Mouse (Mus musculus): Measurements from ENCODE around the gene Atp6v0c. TPM values are rescaled to one million over a fixed set of nuclear protein-coding genes. Genes with fewer than 3 reads are reported as not detected.
"Not testable (repeated sequence)": the region's sequence is repeated elsewhere in the genome, so short reads cannot be mapped to it uniquely, and the experiment has no call there.

Atp6v0c gene
- total RNA-seq, 2 experiments from 2014 or later, result 241 to 249 TPM

DNA sequence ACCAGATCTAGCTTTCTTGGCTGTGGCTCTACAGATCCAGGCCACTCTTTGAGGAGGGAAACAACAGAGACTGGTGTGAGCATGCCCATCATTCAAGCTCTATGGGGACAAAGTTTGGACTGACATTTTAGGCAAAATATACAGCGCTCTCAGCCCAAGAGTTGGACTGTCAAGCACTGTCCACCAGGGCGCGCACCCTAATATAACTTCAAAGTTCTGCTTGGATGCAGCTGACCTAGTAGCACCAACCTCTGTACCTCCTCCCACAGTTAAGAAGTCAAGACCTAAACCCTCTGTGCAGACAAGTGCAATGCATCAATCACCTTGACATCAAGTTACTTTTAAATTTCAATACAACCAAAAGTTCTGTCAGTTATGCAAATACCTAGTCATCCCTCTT, 37.9 kb downstream of the Atp6v0c start:
- intact Hi-C loops (cut with DNase I), result no loop called here

DNA sequence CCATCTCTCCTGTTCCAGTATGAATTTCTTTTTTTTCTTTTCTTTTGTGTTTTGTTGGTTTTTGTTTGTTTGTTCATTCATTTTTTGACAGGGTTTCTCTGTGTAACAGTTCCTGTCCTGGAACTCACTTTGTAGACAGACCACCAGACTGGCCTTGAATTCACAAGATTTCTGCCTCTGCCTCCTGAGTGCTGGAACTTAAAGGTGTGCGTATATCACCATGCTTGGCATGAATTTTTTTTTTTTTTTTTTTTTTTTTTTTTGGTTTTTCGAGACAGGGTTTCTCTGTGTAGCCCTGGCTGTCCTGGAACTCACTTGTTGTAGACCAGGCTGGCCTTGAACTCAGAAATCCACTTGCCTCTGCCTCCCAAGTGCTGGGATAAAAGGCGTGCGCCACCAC, 40.3 kb downstream of the Atp6v0c start:
- intact Hi-C loops (cut with DNase I); DNase-seq: not testable (repeated sequence)

More for the DNA sequence above, 37.9 kb downstream of the Atp6v0c start:
- DNase-seq, result no peak

DNA sequence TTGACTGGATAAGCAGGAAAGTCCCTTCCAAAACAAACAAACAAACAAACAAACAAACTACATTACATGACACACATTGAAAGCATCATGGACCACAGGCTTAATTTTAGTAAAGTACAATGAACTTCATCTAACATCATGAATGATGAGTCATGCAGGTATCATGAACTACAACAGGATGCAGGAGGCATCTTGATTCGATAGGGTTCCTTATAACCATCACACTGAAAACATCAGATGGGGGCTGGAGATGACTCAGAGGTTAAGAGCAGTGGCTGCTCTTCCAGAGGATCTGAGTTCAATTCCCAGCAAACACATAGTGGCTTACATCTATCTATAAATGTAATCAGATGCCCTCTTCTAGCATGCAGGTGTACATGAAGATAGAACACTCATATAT, 41.9 kb downstream of the Atp6v0c start:
- no peak for DNase-seq
- intact Hi-C loops (cut with DNase I), result no loop called here

- no peak for DNase-seq
- intact Hi-C loops (cut with DNase I), result no loop called here
Measured at GRCm38 (mm10) chr17:24126801-24127200, 42.7 kb downstream of the Atp6v0c start.

GRCm38 (mm10) chr17:24119446-24119845, 50.1 kb downstream of the Atp6v0c start:
- DNase-seq, result no peak
- intact Hi-C loops (cut with DNase I), result no loop called here

Other genes starting within 250 kb of the Atp6v0c start
- gene Sbp, start 228.0 kb downstream of the Atp6v0c start, total RNA-seq (2021), result not detected
- gene Sbpl, start 214.4 kb downstream of the Atp6v0c start, total RNA-seq (2021), result not detected
- not detected for gene Prss30, start 189.1 kb downstream of the Atp6v0c start, total RNA-seq (2021)
- gene Prss22, start 171.6 kb downstream of the Atp6v0c start, total RNA-seq (2021), result not detected
- gene Prss27, start 131.6 kb downstream of the Atp6v0c start, total RNA-seq (2021), result not detected
- gene Kctd5, start 96.2 kb downstream of the Atp6v0c start, total RNA-seq (2021), result 10 to 100 TPM; 14.4 to 14.6 TPM
- gene Pdpk1, start 18.8 kb downstream of the Atp6v0c start, total RNA-seq (2021), result 10 to 100 TPM; 46.2 to 47.8 TPM
- gene Amdhd2, start 5.9 kb downstream of the Atp6v0c start, total RNA-seq (2021), result 10 to 100 TPM; 12.2 to 12.7 TPM
- gene Tbc1d24, start 35.9 kb upstream of the Atp6v0c start, total RNA-seq (2021), result 1 to 10 TPM; 8.7 to 9.3 TPM
- gene Ntn3, start 39.8 kb upstream of the Atp6v0c start, total RNA-seq (2021), result 1 to 10 TPM in 1 of 2 experiments, under 1 TPM in 1; 0.90 to 1.0 TPM
- gene Tedc2, start 51.1 kb upstream of the Atp6v0c start, total RNA-seq (2021), result 1 to 10 TPM; 3.0 to 3.2 TPM
- gene Ccnf, start 81.8 kb upstream of the Atp6v0c start, total RNA-seq (2021), result 1 to 10 TPM; 2.7 to 4.8 TPM
- gene Abca17, start 181.4 kb upstream of the Atp6v0c start, total RNA-seq (2021), result not detected
- gene Abca3, start 182.2 kb upstream of the Atp6v0c start, total RNA-seq (2021), result 10 to 100 TPM; 13.6 to 15.5 TPM
- 10 to 100 TPM; 69.6 to 73.5 TPM for gene Rnps1, start 244.9 kb upstream of the Atp6v0c start, total RNA-seq (2021)

Measured in heart, postnatal 14 days (tissue).